Mouse (Mus musculus) common myeloid progenitor, adult 5-6 weeks (primary cell): Measurements from ENCODE around the gene Crnkl1. TPM values are rescaled to one million over a fixed set of nuclear protein-coding genes. Genes with fewer than 3 reads are reported as not detected.
"Not testable (repeated sequence)": the region's sequence is repeated elsewhere in the genome, so short reads cannot be mapped to it uniquely, and the experiment has no call there.

Experiments used
- ATAC-seq: replicated peaks from 2 replicates; pipeline ENCODE4 v1.8.0; 2016; ENCODE audit warnings: low read depth, mild to moderate bottlenecking, moderate TSS enrichment, inconsistent platforms; ENCODE audit not compliant: poor library complexity, severe bottlenecking
- total RNA-seq: library from RNA; stranded (forward); fragments of 200-1000, 187-1606 nt; gene quantifications from 2 replicates; pipeline ENCODE4 v1.2.3, GENCODE M21; 2017

Gene Crnkl1
- total RNA-seq, 1 experiment from 2014 or later, result 78.7 TPM

DNA sequence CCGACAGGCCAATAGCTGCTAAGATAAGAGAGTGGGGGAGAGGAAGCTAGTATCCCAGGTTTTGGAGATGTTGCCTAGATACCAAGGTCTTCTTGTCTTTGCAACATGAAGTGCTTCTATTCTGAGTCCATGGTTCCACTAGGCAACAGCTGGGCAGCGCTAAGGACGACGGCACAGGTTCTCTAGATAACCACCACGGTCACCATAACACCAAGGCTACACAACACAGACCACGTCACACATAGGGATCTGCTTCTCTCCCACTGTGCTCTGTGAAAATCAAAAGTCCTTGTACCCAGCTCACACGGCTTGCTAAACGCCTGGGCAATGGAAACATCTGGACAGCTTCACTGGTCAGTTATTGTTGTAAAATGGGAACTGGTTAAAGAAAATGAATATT lies 2.2 kb upstream of the Crnkl1 start:
- ATAC-seq, result no peak

DNA sequence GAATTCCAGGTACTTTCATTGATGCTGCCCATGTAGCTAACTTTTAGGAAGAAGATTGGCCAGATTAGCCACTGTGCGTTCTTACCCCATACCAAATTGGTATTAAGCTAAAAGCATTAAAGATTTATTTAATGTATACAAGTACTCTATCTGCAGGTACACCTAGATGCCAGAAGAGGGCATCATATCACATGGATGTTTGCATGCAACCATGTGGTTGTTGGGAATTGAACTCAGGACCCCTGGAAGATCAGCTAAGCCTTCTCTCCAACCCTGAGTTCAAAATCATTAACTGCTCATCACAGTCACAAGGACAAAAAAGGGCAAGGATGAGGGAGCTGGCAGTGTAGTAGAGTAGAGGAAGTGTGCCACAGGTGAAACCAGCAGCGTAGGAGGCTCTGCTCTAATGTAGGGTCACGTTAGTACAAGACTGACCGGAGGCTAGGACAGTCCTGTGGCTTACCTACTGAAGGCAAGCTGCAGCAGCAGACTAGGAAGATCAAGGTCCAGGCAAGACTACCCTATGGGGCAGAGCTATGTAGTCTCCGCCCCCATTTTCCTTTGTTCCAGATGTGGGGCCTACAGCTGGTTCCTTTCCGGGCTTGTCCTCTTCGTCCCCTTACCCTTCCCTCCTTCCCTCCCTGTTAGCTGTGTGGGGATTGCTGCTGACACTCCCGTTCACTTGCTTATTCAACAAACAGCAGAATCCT lies 13.7 kb downstream of the Crnkl1 start:
- no peak for ATAC-seq

GRCm38 (mm10) chr2:145905884-145906283 lies 28.9 kb downstream of the Crnkl1 start:
- not testable (repeated sequence) for ATAC-seq

GRCm38 (mm10) chr2:145905156-145905555 lies 29.7 kb downstream of the Crnkl1 start:
- no peak for ATAC-seq

DNA sequence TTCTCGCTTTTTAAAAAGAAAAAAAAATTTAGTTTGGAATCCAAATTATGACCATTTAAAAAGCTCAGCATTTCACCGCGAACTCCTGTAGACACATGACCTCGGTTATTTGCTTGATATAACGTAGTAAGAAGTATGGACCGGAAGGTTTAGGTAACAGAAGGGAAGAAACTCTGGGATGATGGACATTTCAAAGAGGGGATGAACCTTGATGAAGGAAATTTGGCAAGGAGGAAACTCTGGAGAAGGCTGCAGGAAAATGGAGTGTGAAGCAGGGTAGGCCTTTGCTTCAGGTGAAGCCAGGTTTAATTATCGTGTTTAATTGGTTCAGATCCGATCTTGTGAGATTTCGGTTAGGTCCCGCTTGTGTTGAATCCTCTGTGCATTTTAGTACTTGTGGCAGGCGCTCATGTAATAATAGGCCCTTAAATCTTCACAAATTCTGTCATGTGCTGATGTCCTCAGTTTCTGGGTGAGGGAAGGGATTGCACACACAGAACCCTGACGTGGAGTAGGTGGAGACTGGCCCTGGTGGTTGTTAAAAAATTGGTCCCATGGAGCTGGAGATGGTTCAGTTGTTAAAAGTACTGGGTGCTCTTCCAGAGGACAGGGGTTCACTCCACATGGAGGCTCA lies 30.7 kb downstream of the Crnkl1 start:
- no peak for ATAC-seq

DNA sequence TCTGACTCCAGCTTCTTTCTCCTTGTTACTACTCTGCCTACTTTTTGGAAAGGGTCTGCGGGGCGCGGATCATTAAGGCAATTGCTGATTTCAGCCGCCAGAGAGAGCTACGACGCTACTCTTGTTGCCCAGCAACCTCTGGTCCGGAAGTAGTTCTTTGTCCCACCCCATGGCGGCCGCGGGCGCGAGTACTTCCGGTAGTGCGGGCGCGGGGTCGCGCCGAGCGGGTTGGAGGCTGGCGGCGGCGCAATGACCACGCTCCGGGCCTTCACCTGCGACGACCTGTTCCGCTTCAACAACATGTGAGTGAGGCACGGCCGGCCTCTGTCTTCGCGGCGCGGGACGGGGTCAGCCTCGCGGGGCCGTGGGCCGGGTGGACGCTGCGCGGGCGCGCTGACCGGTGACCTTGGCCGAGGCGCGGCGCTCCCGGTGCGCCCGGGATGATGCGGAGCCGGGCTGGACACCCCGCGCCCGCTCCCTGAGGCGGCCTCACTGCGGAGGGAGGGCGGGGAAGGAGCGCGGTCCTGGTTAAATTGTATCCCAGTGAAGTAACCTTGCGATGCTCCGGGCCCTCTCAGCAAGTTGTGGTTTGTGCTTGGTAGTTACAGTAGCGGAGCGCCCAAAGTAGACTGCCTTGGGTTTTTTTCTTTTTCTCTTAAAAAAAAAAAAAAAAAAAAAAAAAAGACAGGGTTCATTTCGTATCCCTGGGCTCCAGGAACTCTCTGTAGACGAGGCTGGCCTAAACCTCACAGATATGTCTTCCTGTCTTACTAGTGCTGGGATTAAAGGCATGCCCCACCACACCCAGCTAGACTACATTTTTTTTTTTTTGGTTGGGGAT lies 31.5 kb downstream of the Crnkl1 start:
- peak; percentile 98 for ATAC-seq

- no peak for ATAC-seq
These were observed 33.0 kb downstream of the Crnkl1 start, which contains the start of gene Naa20 for GRCm38 (mm10) chr2:145901861-145902260. Gene Naa20 (plus strand): TSS chr2:145902099.

DNA sequence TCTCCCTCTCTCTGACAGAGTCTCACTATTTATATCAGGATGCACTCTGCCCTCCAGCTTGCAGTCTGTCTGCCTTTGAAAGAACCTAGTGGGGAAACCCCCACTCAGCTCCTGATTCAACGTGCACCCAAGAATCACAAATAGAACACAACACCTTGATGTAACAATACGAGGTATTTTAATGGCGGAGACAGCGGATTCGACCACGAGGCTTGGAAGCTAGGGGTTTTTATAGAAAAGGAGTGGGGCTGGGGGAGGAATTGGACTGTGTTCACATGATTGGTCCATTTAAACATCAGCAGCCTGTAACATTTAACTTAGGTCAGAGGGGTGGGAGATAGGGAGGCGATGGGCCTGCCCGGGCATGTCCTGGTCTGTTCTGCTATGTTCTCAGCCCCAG lies 34.5 kb downstream of the Crnkl1 start:
- ATAC-seq, result not testable (repeated sequence)

GRCm38 (mm10) chr2:145898106-145898505 lies 36.7 kb downstream of the Crnkl1 start:
- no peak for ATAC-seq

GRCm38 (mm10) chr2:145893756-145894155 lies 41.1 kb downstream of the Crnkl1 start:
- ATAC-seq, result no peak

DNA sequence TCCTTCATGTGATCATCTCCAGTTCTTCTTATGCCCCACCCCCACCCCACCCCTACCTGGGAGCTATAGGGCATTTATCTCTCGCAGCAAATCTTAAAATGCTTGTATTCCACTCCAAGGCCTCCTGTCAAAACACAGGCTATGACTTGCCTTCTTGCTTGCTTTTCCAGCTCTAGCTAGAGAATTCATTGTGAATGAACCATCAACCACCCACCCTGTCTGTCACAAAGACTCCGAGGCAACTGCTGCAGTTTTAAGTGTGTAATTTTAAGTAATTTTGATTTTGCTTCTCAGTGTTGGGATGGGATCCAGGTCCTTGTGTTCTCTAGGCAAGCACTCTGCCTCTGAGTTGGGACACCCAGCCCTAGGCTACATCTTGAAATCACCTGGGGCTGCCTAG lies 44.2 kb downstream of the Crnkl1 start:
- ATAC-seq, result no peak

GRCm38 (mm10) chr2:145888766-145889480 lies 45.9 kb downstream of the Crnkl1 start:
- ATAC-seq, result peak; percentile 39

GRCm38 (mm10) chr2:145887937-145888765 lies 46.7 kb downstream of the Crnkl1 start:
- ATAC-seq, result peak; percentile 79

DNA sequence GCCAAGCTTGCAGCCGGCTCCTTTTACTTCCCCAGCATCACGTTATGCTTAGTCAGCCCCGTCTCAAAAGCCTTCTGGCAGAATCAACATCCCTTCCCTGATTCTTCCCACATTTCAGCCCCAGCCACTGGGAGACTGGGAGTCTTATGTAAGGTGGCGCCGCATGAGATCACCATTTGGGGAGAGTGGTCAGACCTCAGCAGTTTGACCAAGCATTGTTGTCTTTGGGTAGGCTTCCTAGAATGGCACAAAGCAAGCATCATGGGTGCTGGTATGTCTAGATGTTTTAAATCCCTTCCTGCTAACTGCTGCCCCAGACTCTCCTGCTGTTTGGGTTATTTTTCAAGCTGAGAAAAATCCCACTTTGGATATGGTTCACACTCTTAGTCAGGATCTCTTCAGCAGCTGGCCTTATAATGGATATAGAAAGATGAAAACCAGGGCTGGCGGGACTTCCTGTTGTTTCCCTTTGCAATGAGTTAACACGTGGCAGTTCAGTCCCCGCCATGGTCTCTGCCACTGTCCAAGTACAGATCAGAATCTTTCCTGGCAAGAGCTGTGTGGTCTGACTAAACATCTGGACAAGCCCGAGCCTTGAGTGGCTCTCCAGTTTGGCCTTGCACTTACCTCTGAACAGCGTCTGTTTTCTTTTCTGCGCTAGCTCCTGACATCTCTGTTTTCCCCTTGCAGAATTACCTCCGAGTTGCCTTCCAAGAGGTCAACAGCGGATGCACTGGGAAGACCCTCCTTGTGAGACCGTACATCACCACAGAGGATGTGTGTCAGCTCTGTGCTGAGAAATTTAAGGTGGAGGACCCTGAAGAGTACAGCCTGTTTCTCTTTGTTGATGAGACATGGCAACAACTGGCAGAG lies 49.7 kb downstream of the Crnkl1 start:
- no peak for ATAC-seq

- ATAC-seq, result no peak
These were observed 50.5 kb downstream of the Crnkl1 start for GRCm38 (mm10) chr2:145884036-145884912.

DNA sequence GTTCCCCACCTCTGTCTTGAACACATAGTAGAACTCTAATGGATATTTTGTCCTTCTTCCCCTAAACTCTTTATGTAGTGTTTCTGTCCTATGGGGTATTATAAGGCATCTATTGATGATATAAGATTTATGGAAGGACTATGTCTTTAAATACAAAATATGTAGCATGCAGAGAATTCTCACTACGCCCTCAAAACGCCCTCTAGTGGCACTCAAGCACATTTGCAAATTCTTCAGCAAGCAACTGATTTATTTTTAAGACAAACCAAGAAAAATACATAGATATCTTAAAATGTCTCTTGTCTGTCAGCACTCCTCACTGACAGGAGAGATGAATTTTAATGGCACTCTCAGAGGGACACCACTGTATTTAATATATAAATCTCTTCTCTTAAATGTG lies 52.4 kb downstream of the Crnkl1 start:
- ATAC-seq, result no peak

DNA sequence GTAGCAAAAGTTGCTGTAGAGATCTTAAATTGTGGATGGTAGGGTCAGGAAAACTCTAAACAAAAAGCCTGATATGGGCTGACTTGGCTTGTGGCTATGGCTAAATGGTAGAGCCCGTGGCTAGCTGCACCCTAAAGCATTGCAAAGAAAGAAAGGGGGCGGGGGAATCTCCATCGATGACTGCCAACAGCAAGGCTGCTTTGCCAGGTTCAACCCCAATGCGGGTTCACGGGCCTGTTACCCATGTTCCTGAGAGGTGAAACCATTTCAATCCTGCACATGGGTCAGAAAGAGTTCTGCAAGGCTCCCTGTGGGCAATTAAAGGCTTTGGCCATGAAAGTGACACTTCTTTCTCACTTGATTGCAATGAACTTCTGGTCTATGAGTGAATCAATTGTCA lies 52.9 kb downstream of the Crnkl1 start:
- ATAC-seq, result no peak
